Mouse (Mus musculus) frontal cortex, postnatal 25 days (tissue): ENCODE measurements around the gene Rnf220.
A peak's percentile ranks its signal among the peaks of the same experiment; 100 is the strongest.

Source experiments
- DNase-seq, 2 experiments: peaks; one replicate each; pipeline ENCODE4 v3.0.0; 2022; ENCODE audit warnings: low spot score in 2 of 2

The Rnf220 gene

DNA sequence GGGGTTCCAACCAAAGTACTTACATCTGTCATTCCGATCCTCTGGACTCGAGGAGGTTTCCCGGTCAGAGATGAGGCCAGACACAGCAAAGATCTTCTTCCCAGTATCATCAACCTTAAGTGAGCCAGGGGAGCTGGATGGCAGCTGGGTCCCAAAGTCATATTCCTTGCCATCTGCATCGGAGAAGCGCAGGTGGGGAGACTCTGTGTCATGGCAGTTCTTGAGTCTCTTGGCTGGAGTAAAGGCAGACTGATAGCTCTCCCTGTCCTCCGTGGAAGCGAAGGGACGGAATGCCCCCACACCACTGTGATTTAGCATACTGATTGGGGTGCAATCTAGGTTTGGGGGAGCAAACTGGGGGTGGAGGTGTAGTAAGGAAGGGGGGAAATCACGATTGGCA is 7.3 kb downstream of the Rnf220 start:
- no peak for DNase-seq

DNA sequence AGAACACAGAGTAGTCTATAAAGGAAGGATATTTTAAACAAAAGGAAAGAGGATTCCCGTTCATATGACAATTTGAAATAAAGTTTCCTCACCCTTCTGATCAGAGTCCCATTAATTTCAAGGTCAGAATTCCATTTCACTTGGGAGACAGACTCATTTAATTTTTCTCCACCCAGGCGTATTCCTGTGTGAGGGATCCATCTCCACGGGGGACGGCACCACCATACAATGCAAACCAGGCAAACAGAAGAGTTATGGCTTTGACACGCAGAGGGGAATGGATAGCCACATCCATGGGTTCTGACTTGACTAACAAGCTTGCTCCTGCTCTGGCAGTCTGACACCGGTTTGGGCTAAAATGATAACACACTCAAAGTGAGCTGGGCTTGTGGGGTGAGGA is 9.4 kb downstream of the Rnf220 start:
- no peak for DNase-seq

DNA sequence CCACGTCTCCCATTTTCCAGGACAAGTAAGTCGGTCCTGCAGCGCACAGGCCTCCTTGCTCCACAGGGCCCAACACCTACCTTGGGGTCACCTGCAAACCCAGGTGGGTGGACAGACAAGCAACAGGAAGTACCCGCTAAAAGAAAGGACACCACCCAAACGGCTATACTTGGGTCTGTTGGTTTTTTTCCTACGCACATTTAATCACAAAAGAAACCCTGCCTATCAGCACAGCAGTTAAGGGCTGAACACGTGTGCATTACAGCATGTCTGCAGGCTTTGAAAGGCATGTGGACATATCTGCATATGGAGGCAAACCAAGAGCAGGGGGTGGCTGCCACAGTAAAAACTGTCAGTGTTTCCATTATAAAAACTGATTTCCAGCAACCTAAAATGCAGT is 10.7 kb downstream of the Rnf220 start:
- no peak for DNase-seq

DNA sequence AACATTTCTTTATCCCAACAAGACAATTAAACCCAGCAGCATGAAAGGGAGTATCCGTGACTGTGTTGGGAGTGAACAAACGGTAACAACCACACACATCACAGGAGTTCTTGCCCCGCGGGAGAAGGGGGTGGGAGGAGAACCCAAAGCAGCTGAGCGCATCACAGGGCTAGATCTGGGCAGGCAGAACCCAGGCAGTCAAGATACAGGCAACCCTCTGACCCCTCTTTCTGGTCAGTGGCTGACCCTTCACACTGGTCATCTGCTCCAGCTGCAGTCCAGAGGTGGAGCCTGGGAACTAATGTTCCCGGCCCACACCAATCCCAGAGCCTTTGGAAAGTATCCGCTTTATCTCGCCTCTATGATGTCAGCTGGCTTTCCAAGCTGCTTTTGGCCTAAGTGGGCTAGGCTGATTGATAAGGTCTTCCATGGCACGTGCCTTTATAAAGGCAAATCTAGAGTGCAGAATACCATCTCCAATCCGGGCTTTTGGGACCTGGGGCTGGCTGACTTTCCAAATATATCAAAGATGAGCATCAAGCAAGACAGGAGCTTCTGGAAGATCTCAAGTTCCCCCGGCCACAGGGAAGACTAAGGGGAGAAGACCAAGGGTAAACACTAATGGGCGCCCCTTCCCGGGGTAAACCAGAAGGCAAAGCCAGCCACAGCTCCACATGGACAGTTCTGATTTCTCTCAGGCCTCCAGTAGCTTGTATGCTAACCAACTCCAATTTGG is 11.6 kb downstream of the Rnf220 start:
- no peak for DNase-seq

DNA sequence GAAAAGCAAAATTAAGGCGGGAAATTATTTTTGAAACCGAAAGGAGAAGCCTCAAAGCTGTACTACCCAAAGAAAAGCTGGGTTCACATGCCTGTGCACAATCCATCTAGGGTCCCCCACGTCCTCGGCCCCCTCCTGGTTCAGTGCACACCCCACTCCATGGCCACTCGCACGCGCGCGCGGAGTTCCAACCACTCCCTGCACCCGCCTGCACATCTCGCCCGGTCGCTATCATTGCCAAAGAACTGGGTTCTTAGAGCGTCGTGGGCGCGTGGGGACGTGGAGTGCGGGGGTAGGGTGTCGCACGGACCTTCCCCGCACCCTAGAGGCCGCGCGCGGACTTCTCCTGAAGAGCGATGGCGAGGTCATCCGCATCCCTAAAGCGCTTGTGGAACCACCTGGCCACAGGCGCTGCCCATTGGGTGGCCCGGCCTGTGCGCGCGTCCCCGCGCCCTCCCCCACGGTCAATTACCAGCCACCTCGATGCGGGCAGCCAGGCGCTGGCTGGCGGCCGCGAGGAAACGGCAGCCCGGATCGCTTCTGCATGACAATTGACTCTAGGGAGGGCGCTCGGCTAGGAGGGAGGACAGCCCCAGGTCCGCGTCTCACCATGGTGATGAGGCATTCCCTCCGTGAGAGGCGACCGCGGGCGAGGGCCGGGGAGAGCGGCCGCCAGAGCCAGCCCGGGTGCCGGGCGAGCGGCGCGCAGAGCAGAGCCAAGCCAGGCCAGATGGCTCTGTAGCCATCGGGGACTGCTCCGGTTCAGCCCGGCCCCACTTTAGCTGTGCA is 12.4 kb downstream of the Rnf220 start:
- DNase-seq, result peak in 1 of 2 experiments; percentile 20

DNA sequence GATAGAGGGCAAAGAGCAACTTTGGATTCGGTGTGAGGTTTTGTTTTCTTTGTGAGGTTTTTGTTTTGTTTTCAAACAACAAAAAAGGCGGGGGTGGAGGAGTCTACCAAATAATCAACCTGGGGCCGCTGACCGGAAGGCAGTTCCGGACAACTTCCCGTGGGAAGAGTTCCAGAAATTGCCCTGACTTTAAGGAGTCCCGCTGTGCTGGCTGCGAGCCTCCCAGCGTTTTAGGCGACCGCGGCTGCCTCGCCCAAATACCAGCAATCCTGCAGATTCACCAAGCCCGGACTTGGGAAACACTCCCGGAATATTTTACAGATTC is 13.0 kb downstream of the Rnf220 start:
- DNase-seq, result no peak

DNA sequence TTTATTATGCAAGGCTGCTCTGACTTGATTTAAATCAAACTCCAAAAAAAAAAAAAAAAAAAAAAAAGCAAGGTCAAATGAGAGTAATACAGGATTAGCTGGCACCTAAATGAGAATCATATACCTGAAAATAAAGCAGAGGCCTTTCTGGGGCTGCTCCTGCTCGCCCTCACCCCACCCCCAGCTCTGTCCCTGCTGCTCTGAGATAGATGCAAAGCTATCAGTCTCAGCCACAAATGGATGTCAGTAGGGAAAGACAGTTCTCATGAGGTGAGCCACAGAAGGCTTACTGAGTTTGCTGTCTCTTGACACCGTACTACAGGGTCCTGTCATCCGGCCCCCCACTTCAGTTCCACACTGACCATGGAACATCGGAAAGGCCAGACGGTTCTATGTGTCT is 14.7 kb downstream of the Rnf220 start:
- DNase-seq, result no peak

DNA sequence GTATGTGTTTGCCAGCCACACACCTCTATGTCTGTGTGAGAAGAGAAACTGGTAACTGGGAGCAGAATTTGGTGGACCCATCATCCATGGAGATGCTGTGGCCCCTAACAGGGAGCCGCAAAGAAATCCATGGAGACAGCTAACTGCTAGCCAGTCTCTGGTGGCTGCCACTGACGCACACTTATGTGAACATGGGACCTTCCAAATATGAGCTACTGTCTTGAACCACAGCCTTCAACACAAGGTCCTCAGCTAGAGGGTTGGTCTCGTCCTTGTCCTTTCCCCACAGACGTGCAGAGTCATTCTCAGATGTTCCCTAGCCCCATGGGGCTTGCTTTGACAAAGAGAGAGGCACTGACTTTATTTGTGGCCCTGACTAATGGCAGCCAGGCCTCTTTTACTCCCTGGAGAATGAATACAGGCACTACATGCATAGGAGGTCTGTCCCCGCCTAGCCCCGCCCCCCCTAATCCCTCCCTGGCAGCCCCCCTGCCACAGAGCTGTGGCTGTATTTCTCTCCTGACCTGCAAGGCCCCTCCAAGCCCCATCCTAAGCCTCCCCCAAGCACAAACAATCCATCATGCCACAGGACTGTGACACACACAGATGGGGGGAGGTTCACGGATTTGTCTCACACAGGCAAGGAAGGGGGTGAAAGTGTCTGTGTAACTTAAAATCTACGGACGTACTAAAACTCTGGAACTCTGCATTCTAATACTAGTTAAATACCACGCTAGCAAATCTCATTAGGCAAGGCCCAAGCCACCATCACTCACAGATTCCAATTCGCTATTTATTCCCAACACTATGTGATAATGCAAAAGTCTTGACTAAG is 16.0 kb downstream of the Rnf220 start:
- DNase-seq, result no peak

DNA sequence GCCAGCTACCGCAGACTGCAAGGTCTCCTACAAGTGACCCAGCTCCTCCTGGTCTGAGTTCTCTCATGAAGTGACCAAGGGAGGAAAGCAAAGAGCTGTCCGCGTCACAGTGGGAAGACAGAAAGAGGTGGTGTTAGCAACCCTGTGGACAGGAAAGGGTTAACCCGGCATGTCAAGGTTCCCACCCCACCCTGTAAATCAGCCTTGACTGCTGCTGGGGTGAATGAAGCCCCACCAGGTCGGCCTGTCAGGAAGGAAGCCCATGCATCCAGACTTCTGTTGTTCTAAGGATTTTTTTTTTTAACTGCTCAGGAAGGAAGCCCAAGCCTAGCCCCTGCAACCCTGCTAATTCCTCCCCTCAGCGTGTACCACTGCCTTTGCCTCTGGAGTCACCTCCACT is 16.9 kb downstream of the Rnf220 start:
- no peak for DNase-seq

DNA sequence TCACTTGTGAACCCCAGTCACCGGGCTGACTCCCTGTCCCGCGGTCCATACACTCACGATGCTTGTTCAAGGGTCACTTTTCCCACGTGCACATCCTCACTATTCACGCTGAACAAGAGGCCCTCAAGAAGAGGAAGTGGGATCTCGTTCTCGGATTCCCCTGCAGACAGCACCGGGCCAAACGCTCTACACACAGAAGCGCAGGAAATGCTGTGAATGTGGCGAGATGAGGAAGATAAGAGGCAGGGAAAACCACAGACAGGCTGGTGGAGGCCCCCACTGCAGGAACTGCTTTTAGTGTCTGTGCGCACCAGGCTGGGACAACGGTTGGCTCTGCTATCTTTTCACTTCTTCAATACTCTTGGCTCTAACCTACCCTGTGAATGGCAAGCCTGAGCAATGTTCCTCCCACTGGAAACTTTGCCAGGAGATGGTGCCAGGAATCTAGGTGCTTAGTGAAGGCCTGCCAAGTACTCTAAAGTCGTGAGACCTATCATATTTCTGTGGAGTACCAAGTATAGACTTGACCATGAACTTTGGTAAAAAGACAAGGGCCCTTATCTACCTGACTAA is 18.7 kb downstream of the Rnf220 start:
- no peak for DNase-seq

DNA sequence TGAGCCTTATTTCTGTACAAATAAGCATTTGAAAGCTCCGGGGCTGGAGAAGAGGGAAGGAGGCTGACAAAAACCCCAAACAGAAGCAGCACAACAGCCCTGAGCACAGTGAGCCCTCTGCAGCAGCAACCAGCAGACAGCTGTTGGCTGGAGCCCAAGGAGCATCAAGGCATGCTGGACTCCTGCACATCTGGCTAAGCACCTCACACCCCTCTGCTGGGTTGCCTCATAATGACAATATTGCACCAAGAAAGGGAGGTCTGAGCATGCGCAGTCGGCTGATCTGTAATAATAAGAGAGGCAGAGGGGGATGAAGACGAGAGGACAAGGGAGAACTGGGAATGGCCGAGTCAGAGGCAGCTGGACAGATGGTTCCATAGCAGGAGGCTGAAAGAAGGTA is 19.5 kb downstream of the Rnf220 start:
- no peak for DNase-seq

DNA sequence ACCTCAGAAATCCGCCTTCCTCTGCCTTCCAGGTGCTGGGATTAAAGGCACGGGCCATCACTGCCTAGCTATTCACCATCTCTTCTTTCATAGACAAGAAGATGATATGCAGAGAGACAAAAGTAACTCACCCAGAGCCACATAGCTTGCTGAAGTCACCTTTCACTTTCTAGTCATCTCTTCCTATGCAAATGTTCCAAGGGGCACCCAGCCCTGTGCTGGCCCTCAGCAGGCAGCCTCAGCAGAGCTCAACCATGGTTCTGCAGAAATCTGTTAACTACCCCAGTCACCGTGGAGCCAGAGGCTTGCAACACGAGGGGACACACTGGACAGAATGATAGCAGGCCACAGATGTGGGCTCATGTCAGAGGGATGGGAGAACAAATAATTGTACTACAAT is 20.1 kb downstream of the Rnf220 start:
- no peak for DNase-seq

DNA sequence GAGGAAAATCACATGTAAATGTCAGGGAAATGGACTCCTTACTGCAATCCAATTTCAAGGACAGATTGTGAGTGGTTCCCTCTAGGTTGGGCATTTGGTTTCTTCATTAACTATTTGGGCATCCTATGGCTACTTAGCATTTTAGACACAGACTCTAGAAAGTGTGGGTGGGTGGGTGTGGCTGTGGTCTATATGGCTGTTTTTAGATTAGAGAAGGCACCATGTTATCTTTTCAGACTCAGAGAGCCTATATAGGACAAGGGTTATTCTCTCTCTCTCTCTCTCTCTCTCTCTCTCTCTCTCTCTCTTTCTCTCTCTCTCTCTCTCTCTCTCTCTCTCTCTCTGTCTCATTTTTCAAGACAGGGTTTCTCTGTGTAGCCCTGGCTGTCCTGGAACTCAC is 20.5 kb downstream of the Rnf220 start:
- DNase-seq, result no peak

DNA sequence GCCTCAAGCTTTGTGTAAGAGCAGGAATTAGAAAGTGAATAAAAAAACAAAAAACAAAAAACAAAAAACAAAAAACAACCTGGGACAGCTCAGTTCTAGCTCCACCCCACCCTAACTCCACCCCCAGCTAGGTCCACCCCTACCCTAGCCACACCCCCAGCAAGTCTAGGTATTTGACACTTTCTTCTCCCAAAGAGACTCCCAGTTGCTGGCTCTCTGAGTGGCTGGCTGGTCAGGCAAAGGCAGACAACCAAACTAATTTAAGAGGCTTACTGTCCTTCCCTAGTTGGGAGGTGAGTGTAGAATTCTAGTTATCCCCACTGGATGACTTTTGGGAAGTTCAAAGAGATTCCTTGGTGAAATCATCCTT is 22.9 kb downstream of the Rnf220 start:
- DNase-seq, result no peak

DNA sequence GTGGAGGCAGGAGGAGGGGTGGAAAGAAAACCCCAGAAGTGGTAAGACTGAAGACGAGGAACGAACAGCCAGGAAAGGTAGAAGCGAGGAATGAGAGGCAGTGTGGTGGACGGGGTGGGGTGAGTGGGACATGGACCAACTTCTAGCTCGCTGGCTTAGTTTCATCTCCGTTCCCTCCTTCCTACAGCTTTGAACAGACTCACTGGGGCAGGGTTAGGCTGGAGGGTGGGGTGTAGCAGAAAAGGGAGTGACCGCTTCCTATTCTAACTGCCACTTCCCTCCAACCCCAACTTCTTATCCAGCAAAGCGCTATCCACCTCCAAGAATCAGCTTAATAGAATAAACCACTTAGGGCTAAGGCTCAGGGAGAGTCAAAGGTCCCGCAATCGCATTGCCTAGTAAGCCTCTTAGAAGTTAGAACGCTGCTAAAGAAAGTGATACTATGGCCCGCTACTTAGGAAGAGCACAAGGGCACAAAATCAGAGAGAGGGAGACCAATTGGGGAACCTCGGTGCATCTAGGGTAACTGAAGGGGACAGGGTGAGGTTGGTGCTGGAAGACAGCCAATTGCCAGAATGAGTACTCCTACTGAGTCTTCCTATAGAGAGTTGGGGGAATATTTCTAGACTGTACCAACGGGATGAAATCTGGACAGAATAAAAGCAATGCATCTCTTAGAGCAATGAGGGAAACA is 23.4 kb downstream of the Rnf220 start:
- DNase-seq, result no peak

DNA sequence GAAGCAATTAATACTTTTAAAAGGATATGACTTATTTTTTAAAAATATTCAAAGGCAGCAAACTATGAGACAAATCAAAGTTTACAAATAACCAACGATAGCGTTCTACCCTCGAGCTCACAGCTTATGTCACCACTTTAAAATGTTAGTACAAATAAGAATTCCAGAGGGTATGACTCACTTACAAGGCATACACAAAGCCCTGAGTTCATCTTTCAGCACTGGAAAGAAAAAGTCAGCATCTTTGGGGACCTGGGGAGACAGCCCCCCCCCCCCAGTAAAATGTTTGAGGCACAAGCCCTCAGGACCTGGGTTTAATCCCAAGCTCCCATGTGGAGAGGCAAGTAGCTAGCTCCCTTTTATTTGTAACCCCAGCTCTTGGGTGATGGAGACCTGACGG is 27.4 kb downstream of the Rnf220 start:
- no peak for DNase-seq

DNA sequence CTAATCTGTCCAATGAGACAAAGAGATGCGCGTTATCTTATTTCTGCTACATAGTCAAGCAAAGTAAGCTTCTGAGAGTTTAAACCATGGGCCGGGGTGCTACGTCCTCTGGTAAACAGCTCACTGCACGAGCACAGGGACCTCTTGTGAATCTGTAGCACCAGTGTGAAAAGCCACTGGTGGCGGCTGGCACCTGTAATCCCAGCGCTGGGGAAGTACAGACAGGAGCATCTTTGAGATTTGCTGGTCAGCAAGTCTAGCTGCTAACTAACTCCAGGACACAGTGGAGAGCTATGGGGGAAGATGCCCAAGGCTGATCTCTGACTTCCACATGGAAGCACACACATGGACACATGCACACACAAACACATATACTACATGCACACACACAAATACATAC is 28.9 kb downstream of the Rnf220 start:
- no peak for DNase-seq

DNA sequence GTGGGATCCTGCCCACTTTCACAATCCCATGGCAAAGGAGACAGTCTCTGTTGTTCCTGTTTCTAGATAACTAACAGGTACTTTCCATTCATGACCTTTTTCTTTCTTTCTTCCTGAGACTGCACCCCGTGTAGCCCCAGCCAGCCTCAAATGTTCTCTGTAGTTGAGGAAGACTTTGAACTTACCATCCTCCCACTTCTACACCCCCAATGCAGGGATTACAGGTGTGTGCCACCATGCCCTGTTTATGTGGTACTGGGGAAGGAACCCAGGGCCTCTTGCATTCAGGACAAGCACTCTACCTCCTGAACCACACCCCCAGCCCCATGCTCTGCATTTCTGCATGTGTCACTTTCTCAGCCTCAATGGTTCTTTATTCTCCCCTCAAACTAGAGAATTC is 47.7 kb downstream of the Rnf220 start:
- no peak for DNase-seq

DNA sequence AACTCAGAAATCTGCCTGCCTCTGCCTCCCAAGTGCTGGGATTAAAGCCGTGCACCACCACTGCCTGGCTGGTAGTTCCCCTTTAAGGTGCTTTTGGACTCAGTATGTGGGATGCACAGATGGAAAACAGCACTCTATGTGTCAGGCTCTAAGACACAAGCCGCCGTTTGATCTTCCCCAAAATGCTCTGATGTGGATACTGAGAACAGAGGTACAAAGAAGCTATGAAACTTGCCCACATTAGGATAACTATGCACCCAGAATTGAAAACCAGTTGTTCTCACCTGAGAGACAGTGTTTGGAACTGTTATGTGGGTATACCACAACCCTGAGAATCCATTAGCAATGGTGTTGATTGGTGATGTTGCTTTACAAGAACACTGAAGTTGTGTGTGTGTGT is 48.9 kb downstream of the Rnf220 start:
- no peak for DNase-seq

DNA sequence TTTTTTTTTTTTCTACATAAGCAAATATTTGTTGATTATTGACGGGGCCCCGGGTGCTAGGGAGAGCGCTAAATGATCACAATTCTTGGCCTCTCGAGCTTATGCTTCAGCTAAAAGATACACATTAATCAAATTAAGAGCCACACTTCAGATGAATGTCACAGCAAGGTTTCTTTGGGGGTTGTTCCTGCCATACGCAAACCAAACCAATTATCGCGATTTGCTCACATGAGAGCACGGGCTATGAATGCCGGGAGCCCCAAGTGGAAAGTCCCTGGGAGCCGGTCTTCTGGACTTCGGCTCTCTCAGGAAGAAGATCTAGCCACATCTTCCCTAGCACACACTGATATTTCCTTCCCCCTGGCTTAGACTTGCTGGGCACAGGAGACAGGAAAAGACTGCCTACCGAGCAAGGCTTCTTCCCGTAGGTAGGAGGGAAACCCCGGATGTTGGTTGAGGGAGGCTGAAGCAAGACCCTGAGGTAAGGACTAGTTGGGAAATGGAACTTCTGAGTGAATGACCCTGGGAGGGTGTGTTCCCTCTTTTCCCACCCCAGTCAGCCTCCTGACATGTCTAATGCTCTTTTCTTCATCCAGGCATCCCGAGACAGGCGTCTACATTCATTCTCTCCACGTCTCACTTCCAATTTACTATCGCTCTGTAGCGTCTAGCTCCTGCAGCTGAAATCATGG is 51.2 kb downstream of the Rnf220 start:
- DNase-seq, result no peak

DNA sequence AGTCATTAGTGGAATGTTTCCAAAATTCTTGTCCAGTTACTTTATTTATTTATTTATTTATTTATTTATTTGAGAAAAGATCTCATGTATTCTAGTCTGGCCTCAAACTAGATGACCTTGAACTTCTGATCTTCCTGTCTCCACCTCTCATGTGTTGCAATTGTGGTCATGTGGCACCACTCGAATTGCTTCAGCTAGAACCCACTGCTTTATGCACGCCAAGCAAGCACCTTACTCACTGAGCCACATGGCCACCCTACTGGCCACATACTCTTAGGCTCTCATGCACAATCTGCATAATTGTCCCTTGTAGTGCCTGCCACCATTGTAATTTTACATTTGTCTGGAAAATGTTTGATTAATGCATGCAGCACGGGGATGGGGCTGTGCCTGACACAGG is 57.9 kb downstream of the Rnf220 start:
- no peak for DNase-seq
